Mouse (Mus musculus) testis, adult 2 months (tissue): ENCODE results near the gene Srsf7. TPM values are rescaled to one million over a fixed set of nuclear protein-coding genes. Genes with fewer than 3 reads are reported as not detected.
"Not testable (repeated sequence)": the region's sequence is repeated elsewhere in the genome, so short reads cannot be mapped to it uniquely, and the experiment has no call there.

Source experiments
- H3K27ac ChIP-seq: fragments of 200-500 bp; 2 replicates; pipeline ENCODE4 v1.5.1; 2012; ENCODE audit warnings: low read depth, low read length; ENCODE audit not compliant: control insufficient read depth, insufficient read depth
- H3K27me3 ChIP-seq: fragments of 200-500 bp; 2 replicates; pipeline ENCODE4 v1.6.1; 2012; ENCODE audit warnings: mild to moderate bottlenecking, low read length, moderate library complexity; ENCODE audit not compliant: control insufficient read depth, insufficient read depth
- H3K36me3 ChIP-seq: fragments of 200-500 bp; 2 replicates; pipeline ENCODE4 v1.6.1; 2012; ENCODE audit warnings: mild to moderate bottlenecking, low read length; ENCODE audit not compliant: control insufficient read depth, insufficient read depth
- H3K4me1 ChIP-seq: fragments of 200-500 bp; 2 replicates; pipeline ENCODE4 v1.6.1; 2012; ENCODE audit warnings: low read length; ENCODE audit not compliant: control insufficient read depth, insufficient read depth
- H3K4me3 ChIP-seq: fragments of 200-500 bp; 2 replicates; pipeline ENCODE4 v1.5.1; 2012; ENCODE audit warnings: low read depth, mild to moderate bottlenecking, low read length, moderate library complexity, mixed read lengths; ENCODE audit not compliant: control insufficient read depth
- CTCF ChIP-seq: fragments of 200-500 bp; IDR thresholded peaks from 2 replicates; pipeline ENCODE4 v1.5.1; 2012; ENCODE audit warnings: low read depth, mild to moderate bottlenecking, inconsistent platforms, low read length, moderate library complexity; ENCODE audit not compliant: control insufficient read depth, insufficient read depth, insufficient replicate concordance
- POLR2A ChIP-seq: fragments of 200-500 bp; IDR thresholded peaks from 2 replicates; pipeline ENCODE4 v1.6.1; 2012; ENCODE audit warnings: low read depth, mild to moderate bottlenecking, inconsistent platforms, low read length, moderate library complexity; ENCODE audit not compliant: control insufficient read depth
- polyA plus RNA-seq: library from polyadenylated mRNA; depleted of rRNA; stranded (reverse); fragments of >200 nt; gene quantifications from 2 replicates; pipeline ENCODE4 v1.2.3, GENCODE M21; 2012

Srsf7 gene
- polyA plus RNA-seq, 1 experiment: 79.8 TPM

GRCm38 (mm10) chr17:80237475-80237874, 30.4 kb upstream of the Srsf7 start:
- Histone ChIP-seq H3K36me3 (peaks cover 3% of the 10 kb centered on the region), H3K27me3 (no peaks in the 10 kb centered on the region), H3K4me1 (no peaks in the 10 kb centered on the region), H3K4me3 (no peak overlapping the region), H3K27ac (no peak overlapping the region)
- no peak for TF ChIP-seq POLR2A
- no peak for TF ChIP-seq CTCF

- Histone ChIP-seq H3K4me3 (no peak overlapping the region), H3K4me1 (no peaks in the 10 kb centered on the region), H3K36me3 (peaks cover under 1% of the 10 kb centered on the region), H3K27ac (no peak overlapping the region), H3K27me3 (no peaks in the 10 kb centered on the region)
- no peak for TF ChIP-seq POLR2A
- no peak for TF ChIP-seq CTCF
Measured at GRCm38 (mm10) chr17:80236805-80237204, 29.7 kb upstream of the Srsf7 start.

DNA sequence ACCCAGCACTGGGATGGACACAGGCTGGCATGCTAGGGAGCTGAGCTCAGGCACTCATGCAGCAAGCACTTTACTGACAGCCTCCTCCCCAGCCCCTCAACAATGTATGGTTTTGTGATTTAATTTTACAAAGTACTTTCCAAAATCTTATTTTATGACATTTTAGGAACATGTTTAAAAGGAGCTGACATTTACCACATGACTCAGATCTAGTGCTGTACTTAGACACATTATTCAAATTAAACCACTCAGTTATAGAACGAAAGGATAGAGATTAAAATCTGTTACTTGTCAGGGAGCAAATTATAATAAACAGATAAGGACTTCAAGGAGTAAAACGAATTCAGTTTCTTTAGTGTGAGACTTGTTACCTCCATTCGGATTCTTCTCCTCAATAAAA, 28.4 kb upstream of the Srsf7 start:
- Histone ChIP-seq H3K36me3 (no peaks in the 10 kb centered on the region; the same call in none of the 2 replicates), H3K4me3 (no peak overlapping the region), H3K27ac (no peak overlapping the region), H3K4me1 (no peaks in the 10 kb centered on the region), H3K27me3 (no peaks in the 10 kb centered on the region)
- TF ChIP-seq POLR2A: no peak
- TF ChIP-seq CTCF: no peak

DNA sequence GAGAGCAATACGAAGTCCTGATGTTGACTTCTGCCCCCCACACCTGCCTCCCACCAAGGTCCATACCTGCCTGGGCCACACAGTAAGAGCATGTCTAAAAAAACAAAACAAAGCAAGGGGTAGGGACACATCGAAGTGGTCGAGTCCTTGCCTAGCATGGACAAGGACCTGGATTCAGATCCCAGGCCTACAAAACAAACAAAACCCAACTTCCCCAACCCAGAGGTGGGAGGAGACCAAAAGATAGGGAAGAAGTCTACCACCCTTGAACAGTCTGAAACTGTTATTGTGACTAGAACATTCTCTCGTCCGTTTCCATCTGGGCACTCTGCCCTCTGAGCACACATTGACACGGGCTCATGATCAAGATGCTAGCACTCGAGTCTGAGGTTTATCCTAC, 27.3 kb upstream of the Srsf7 start:
- no peak for TF ChIP-seq CTCF
- no peak for TF ChIP-seq POLR2A
- H3K4me1 ChIP-seq: no peaks in the 10 kb centered on the region
- no peak overlapping the region for H3K4me3 ChIP-seq
- H3K36me3 ChIP-seq: peaks cover under 1% of the 10 kb centered on the region
- H3K27me3 ChIP-seq: no peaks in the 10 kb centered on the region
- H3K27ac ChIP-seq: no peak overlapping the region

DNA sequence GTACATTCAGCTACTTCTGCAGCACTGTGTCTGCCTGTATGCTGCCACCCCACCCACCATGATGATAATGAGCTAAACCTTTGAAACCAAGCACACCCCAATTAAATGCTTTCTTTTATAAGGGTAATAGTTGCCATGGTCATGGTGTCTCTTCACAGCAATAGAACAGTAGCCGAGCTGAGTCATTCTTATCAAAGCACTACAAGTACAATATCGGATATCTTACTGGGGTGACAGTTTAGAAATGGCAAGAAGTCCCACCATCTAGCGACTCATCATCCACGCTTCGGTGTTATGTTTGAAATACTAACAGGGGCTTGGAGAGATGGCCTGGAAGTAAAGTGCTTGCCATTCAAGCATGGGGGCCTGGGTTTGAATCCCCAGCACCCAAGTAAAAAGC, 26.7 kb upstream of the Srsf7 start:
- TF ChIP-seq POLR2A (no peak), CTCF (no peak)
- H3K36me3 ChIP-seq: peaks cover 1% of the 10 kb centered on the region
- no peaks in the 10 kb centered on the region for H3K27me3 ChIP-seq
- no peak overlapping the region for H3K4me3 ChIP-seq
- H3K4me1 ChIP-seq: no peaks in the 10 kb centered on the region
- H3K27ac ChIP-seq: no peak overlapping the region

DNA sequence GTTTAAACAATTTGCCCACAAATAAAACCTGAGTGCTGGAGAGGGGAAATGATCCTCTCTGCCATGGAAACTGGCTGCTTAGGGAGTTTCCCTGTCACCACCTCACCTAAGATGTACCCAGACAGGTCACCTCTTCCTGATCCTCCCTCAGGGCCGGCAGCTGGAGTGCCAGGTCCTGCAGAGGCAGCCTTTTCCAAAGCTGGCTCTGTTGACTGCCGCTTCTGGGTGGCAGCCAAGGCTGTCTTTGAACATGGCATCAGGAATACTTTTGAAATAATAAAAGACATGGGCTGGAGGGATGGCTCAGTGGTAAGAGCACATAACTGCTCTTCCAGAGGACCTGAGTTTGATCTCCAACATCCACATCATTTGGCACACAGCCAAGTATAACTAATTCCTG, 22.3 kb upstream of the Srsf7 start:
- Histone ChIP-seq H3K27me3 (no peaks in the 10 kb centered on the region), H3K4me3 (no peak overlapping the region), H3K4me1 (no peaks in the 10 kb centered on the region), H3K36me3 (peaks cover 1% of the 10 kb centered on the region), H3K27ac (no peak overlapping the region)
- no peak for TF ChIP-seq POLR2A

DNA sequence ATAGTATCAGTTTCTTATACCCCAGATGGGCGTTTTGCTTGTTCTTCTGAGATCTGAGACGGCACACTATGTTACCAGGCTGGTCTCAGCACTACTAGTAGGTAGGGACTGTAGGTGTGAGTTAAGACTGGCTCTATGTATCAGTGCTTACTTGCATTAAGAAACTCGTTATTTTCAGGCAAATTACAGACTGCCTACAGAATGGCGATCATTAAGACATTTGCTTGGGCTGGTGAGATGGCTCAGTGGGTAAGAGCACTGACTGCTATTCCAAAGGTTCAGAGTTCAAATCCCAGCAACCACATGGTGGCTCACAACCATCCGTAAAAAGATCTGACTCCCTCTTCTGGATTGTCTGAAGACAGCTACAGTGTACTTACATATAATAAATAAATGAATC, 18.0 kb upstream of the Srsf7 start:
- H3K4me1 ChIP-seq, H3K27ac ChIP-seq, H3K4me3 ChIP-seq, H3K36me3 ChIP-seq, H3K27me3 ChIP-seq: not testable (repeated sequence)

GRCm38 (mm10) chr17:80224326-80225116, 17.4 kb upstream of the Srsf7 start, which contains the start of gene Gemin6:
Gemin6 (plus strand) TSS chr17:80224441.
- Histone ChIP-seq H3K27ac (peak within 1 kb of the TSS; percentile 84), H3K27me3 (no peaks in the 10 kb centered on the region), H3K36me3 (peaks cover 1% of the 10 kb centered on the region; the same call in 1 of the 2 replicates), H3K4me3 (peak within 1 kb of the TSS; percentile 94), H3K4me1 (peaks cover 2% of the 10 kb centered on the region)
- peak; percentile 94 for TF ChIP-seq POLR2A
- no peak for TF ChIP-seq CTCF
